Mouse (Mus musculus) kidney, postnatal 10 days (tissue): ENCODE results near the gene Arvcf.

Source experiments
- DNase-seq: peaks from one replicate; pipeline ENCODE4 v3.0.0; 2021; ENCODE audit warnings: mixed read lengths

The Arvcf gene

GRCm38 (mm10) chr16:18388583-18389435 lies 40.8 kb downstream of the Arvcf start:
- peak; percentile 67 for DNase-seq

- no peak for DNase-seq
Observed at GRCm38 (mm10) chr16:18390399-18390798, 42.4 kb downstream of the Arvcf start.

- peak; percentile 38 for DNase-seq
Observed at GRCm38 (mm10) chr16:18391127-18391526, 43.1 kb downstream of the Arvcf start.

GRCm38 (mm10) chr16:18391728-18392127 lies 43.7 kb downstream of the Arvcf start:
- no peak for DNase-seq

GRCm38 (mm10) chr16:18392469-18393426 lies 44.8 kb downstream of the Arvcf start:
- DNase-seq = peak; percentile 94

- DNase-seq = no peak
Observed at GRCm38 (mm10) chr16:18393595-18393994, 45.6 kb downstream of the Arvcf start.

- no peak for DNase-seq
Observed at GRCm38 (mm10) chr16:18394056-18394455, 46.1 kb downstream of the Arvcf start.

- peak; percentile 26 for DNase-seq
Observed at GRCm38 (mm10) chr16:18394777-18395619, 47.0 kb downstream of the Arvcf start.

GRCm38 (mm10) chr16:18395620-18396036 lies 47.6 kb downstream of the Arvcf start:
- peak; percentile 81 for DNase-seq

- DNase-seq = peak; percentile 70
Observed at GRCm38 (mm10) chr16:18396201-18396600, 48.2 kb downstream of the Arvcf start.

- no peak for DNase-seq
Observed at GRCm38 (mm10) chr16:18396791-18397621, 49.0 kb downstream of the Arvcf start.

GRCm38 (mm10) chr16:18400028-18400427 lies 52.0 kb downstream of the Arvcf start:
- no peak for DNase-seq

GRCm38 (mm10) chr16:18400472-18401216 lies 52.7 kb downstream of the Arvcf start:
- DNase-seq = peak; percentile 28

GRCm38 (mm10) chr16:18403285-18403684 lies 55.3 kb downstream of the Arvcf start:
- no peak for DNase-seq

GRCm38 (mm10) chr16:18405091-18405854 lies 57.3 kb downstream of the Arvcf start:
- peak; percentile 31 for DNase-seq

- DNase-seq = peak; percentile 27
Observed at GRCm38 (mm10) chr16:18405876-18406275, 57.9 kb downstream of the Arvcf start.

- peak; percentile 82 for DNase-seq
Observed at GRCm38 (mm10) chr16:18406293-18406692, 58.3 kb downstream of the Arvcf start.

- DNase-seq = peak; percentile 49
Observed at GRCm38 (mm10) chr16:18407912-18408311, 59.9 kb downstream of the Arvcf start.

GRCm38 (mm10) chr16:18409776-18410175 lies 61.8 kb downstream of the Arvcf start:
- no peak for DNase-seq

- DNase-seq = peak; percentile 18
Observed at GRCm38 (mm10) chr16:18410418-18410817, 62.4 kb downstream of the Arvcf start.
